Mouse (Mus musculus) spleen, postnatal 10 days (tissue): ENCODE measurements at regions not wholly inside any gene's neighbourhood (a gene's known extent, or its start where the extent isn't known, plus 50 kb on each side); places are given as distances from the start of the nearest gene placed in this dataset.
"Not testable (repeated sequence)": the region's sequence is repeated elsewhere in the genome, so short reads cannot be mapped to it uniquely, and the experiment has no call there.

Experiments used
- DNase-seq, 2 experiments: peaks; one replicate each; pipeline ENCODE4 v3.0.0; 2021 to 2022; ENCODE audit warnings: low spot score in 2 of 2

DNA sequence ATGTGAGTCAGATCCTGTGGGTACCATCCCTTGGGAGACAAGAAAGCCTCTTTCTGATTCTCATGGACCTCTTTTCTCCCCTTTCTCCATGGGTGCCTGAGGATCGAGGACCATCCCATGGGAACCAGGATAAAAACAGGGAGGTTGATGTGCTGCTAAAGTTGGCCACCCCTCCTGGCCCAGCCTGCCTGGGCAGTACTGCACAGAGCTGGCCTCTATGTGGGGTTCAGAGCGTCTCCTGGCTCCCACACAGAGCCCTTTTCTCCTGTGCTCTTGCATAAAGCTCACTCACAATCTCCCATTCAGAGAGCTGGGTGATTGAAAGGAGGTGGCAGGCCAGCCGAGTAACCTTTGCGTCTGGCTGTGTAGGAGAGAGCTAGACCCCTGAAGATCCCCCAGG, 122.1 kb downstream of the Zfp36l1 start:
- no peak for DNase-seq

DNA sequence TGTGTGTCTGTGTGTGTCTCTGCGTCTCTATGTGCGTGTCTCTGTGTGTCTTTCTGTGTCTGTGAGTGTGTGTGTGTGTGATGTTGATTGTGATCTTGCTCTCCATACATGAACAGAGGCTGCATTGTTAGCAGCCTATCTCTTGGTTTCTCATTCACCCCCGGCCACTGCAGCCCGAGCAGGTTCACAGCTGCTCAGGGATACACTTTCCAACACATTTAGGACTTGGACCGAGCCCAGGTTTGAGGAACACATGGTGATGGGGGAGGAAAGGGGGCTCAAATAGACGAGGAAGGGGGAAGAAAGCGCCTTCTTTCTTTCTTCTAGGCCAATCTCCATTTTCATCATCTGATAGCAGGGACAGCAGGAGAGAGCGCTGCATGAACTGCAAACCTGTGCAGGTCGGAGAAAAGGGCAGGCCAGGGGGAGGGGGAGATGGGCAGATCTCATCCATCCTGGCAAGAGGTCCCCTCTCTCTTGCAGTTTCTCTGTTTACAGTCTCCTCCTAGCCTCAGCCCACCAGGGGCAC, 123.2 kb downstream of the Zfp36l1 start:
- DNase-seq: no peak

DNA sequence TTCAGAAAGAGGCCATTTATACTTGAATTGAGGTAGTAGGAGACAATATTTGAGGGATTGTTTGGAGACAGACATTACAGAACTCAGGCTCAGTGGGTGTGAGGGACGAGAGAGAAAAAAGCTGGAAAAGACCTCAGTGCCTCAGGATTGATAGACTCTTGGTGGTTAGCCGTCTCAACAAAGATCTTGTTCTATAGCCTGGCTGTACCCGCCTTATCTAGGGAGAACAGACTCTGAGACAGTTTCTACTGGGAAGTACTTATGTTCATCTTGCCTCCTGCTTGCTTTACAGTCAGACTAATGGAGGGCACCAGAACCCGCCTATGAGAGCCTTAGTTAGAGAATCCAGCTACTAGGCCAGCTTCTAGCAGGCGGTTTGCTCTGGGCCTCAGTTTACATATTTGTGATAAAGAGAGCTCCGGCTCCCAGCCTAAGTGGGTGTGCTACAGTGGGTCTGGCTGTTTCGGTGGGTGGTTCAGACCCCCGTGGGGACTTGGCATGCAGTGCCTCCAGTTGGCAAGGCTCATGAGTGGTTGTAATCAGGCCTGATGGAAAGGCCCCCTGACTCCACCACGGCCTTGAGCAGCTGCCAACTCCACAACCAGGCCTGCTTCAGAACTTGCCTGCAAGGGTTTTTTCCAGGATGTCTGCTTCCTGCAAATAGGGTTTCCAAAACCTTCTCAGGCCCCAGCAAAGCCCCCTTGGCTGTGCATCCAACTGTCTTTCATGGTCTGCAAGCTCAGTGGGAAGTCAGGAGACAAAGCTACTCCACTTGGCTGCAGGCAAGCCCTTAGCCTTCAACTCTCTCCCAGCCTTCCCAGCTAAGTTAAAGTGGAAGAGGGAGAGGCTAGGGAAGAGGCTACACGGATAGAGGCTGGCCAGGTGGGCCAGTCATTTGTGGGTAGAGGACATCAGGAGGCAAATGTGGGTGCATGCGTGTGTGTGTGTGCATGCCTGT, 124.1 kb downstream of the Zfp36l1 start:
- DNase-seq: peak in 1 of 2 experiments; percentile 49

DNA sequence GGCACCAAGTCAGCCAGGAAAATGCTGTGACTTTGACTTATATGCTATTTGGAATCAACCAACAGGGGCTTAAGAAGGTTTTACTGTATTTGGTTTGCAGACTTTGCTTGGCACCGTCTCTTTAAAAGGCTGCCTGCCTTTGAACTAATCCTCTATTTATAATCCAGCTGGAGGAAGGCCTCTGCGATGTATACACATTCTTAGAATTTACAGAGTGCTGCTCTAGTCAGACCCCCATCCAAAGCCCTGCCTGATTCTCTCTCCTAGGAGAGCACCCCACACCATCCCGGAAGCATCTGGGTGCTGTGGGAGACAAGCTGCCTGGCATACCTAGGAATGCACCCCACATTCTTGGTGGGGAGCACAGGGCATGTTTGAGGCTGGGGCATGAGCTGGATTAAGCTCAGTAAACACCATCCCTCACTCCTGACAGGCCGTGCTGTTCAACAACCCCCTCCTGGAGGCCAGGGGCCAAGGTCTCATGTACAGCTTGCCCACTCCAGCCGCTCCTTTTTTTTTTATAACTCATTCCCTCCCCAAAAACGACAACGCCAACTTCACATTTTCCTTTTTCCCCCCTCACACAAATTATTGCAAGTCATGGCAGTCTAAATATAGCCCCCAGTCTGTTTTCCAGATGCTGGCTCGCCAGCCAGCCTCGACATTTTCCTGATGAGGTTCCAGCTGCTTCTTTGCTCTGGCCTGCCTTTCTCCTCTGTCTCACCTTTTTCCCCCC, 126.4 kb downstream of the Zfp36l1 start:
- DNase-seq: no peak

DNA sequence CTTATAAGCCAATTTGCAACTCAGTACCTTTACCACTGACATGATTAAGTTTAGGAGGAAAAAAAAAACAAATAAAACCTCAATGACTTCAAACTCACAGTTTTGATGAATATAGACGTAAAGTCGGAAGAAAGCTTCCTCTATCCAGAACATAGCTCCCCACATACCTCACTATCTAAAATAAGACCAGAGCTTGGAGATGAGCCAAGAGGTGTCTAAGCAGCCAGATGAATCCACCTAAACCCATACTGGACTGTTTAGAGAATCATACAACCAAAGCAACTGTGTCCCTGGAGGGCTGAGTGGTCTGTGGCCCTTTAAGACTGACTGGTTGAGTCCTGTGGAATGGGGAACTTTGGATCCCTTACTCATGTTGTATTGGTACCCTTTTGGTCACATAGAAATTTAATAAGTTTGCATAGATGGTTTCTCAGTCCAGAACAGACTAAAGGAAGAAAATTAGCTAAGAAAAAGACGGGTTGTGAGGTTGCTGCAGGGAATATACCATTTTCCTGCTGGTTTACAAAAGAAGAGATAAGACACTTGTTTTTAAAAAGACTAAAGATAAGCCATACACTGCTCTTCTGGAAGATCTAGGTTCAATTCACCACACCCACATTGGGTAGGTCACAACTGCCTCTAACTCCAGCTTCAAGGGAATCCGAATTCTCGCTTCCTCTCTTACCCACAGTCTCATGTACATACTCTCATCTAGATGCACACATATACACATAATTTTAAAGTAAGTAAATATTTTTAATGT, 127.6 kb downstream of the Zfp36l1 start:
- no peak for DNase-seq

DNA sequence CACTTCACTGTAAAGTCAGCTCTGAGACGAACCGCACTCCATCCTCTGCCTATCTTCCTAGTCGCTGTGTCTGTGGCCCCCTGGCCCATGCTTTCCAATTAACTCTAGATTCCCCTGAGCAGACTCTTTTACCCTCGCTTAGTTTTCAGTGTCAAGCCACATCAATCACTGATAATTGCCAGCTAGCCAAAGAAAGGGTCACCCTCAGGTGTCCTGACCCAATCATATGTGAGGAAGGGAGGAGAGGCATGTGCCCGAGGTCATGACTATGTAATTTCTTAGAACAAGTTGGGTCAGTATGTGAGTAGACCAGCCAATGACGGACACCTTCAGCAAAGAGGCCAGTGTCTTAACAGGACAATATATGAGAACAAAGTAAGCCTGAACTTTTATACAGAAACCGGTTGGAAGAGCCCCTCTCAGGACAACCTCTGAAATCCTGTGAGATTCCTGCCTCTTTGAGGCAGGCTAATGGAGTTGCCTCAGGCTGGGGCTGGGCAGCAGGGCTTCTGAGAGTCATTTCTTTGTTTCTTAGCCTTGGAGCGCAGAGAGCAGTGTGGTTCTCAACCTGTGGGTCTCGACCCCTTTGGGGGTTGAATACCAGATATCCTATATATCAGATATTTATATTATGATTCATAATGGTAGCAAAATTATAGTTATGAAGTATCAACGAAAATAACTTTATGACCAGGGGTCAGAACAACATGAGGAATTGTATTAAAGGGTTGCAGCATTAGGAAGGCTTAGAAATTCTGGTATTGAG, 128.6 kb downstream of the Zfp36l1 start:
- no peak for DNase-seq

DNA sequence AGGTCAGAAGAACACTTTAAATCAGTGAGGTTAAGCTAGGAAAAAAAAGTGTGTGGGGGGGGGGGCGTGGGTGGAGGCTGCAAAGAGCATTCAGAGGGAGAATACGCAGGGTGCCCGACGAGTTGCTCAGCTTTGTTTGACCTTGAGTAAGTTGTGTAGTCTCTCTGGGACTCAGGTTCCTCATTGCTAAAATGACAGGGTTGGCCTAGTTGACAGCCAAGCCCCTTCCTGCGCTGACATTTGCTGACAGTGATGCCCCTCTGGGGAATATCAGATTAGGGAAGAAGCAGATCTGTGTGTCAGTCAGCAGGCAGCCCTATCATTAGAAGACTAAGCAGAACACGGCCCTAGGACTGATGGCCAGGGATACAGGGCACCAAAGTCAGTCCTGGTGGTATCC, 129.6 kb downstream of the Zfp36l1 start:
- peak in 1 of 2 experiments; percentile 48 for DNase-seq

DNA sequence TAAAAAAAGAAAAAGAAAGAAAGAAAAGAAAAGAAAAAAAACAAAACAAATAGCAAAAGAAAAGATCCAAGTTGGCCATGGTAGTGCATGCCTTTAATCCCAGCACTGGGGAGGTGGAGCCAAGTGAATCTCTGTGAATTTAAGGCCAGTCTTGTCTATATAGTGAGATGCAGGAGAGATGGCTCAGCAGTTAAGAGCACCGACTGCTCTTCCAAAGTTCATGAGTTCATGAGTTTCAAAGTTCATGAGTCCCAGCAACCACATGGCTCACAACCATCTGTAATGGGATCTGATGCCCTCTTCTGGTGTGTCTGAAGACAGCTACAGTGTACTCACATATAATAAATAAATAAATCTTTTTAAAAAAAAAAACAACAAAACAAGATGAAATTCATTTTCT, 130.3 kb downstream of the Zfp36l1 start:
- DNase-seq: not testable (repeated sequence)

DNA sequence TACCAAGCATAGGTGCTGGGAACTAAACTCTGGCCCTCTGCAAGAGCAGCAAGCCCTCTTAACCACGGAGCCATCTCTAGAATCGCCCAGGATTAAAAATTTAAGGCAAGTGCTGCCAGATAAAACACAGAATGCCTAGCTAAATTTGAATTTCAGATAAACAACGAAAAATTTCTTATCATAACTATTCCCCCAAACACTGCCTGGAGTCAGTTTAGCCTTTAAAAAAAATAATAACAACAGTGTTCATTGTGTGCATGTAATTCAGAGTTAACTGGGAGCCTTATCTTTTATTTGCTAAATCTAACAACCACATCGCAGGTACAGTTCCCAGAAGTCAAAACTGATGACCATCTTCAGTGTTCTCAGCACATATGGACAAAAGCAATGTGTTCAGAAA, 132.1 kb downstream of the Zfp36l1 start:
- no peak for DNase-seq

DNA sequence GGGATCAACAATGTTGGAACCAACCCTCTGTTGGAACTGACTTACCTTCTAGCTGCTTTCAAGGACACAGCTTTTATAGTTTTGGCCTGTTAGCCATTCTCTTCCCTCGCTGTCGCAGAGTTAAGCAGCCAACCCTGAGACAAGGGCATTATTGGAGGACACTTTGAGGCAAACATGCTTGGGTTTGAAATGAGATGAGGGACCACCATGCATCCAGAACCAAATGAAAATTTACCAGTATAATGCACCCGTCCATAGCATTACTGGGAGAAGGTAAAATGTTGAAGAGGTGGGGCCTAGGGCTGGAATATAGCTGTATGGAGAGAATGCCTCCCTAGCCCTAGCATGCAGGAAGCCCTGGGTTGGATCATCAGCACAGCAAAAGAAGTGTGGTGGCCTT, 135.7 kb downstream of the Zfp36l1 start:
- no peak for DNase-seq

DNA sequence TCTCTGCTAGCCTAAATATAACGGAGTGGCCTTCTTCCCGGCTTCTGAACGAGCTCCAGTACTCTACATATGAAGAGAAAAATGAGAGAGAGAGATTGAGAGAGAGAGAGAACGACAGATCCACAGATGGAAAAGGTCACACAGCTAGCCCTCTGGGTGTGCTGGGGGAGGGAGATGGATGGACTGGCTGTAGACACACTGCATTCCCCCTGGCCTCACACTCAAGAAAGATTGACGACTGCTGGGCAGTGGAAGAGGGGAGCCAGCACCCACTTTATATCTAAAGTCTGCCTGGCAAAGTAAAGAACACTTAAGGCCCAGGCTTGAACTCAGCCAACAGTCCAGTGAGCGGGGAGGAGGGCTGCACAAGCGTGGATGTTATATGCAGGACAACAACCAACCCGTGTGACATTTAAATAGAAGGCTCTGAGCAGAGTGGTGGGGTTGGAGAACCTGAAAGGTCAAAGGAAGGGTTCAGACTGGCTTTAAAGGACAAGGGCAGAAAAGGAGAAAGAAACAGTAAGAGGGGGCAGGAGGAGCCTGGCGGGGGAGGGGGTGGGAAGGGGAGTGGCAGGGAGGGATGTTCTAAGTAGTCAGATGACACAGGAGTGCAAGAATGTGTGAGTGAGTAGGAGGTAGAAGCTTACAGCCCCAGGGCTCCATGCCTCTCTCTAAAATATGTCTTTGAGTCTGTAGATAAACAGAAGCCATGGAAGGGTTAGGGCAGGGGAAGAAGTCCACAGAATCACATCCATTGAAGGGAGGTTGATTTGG, 137.2 kb downstream of the Zfp36l1 start:
- DNase-seq: no peak

DNA sequence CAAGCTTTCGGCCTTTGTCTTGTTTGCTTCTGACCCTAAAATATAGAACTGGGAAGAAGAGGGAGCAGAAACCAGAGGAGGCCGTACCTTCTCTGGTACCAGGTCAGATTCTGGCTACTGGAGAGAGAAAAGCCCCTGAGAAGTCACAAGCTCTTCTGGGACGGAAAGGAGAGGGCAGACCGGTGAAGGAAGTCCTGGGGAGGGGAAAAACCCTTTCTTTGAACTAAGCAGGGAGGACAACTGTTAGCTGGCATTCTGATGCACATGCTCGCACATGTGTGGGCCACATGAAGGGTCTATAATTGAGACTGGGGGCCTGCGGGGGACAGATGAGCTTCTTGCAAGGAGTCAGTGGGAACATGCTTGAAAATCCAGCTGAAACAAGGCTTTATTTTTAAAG, 137.8 kb downstream of the Zfp36l1 start:
- no peak for DNase-seq

DNA sequence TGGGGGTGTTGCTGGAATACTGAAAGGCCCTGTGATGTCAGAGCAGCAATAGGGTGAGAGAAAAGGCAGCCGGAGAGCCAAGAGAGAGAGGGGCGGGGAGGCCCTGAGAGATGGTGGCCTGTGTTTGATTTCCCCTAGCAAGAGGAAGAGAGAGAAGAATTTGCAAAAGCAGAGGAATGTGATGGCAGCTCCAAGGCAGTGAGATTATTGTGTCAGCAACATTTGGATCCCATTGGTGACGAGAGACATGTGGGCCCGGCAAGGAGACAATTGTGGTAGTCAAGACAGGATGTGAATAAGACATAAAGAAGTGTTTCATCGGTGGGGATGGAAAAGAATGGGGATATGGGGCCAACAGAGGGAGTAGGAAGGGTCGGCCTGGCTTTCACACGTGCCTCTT, 138.3 kb downstream of the Zfp36l1 start:
- no peak for DNase-seq

DNA sequence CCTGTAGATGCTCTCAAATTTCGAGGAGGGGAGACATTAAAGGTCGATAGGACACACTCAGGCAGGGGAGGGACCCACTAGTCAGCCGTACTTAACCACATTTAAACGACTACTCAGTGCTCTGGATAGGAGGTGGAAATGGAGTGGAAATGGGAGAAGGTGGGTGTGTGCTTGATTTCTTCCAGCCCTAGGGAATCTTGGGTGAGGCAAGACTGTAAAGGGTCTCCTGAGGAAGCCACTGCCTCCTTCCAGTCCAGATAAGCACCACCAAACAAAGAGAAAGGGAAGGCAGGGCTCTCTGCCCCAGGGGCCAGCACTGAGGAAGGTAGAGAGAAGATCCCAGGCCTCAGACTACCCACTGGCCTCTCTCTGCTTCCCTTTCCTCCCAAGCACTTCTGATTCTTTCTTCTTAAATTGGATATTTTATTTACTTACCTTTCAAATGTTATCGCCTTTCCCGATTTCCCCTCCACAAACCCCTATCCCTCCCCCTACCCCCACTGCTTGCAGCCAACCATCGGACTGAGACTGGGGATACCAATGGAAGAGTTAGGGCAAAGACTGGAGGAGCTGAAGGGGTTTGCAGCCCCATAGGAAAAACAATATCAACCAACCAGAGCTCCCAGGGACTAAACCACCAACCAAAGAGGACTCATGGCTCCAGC, 139.1 kb downstream of the Zfp36l1 start:
- no peak for DNase-seq

DNA sequence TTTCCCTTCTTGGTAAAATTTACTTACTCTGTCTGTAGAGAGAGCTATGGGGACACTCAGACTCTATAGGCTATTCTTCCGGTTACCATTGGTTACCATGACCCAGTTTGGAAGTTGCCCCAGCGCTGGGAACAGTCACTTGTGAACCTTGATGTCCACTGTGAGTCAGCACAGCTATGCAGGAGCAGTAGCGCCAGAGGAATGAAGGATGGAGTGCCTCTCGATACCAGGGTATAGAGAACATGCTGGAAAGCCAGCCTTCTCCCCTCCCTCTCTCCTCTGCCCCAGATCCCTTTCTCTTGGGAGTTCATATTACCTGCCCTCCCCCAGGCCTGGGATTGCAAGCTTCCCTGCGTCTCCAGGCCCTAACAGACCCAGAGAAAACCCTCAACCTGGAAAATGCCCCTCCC, 141.8 kb downstream of the Zfp36l1 start:
- DNase-seq: no peak

DNA sequence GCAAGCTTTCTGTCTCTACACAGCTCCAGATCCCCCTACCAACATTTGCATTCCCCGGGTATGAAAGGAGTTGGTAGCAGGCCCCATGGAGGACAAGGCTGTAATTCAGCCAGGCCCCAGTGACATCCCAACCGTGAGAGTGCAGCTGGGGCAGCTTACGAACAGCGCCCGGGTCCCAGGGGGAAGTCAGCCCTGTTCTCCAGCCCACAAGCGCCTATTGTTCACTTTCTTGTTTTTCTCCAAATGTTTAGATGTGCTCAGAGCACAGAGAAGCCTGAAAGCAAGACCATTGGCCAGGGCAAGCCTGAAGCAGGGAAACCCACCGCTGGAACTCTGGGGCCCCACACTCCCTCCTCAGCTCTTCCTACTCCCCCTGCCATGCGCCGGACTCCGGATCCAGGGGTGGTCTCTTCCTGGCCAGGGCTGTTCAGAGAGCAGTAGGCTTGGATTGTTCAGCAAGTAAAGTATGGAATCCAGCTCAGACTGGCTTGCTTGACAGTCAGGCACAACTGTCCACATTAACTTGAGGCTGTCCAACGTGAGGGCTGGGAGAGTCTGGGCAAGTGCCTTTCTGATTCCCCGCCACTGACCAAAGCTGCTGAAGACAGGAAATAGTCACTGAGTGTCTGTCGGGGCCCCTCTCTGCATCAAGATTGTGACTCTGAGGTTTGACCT, 142.4 kb downstream of the Zfp36l1 start:
- peak in 1 of 2 experiments; percentile 50 for DNase-seq

DNA sequence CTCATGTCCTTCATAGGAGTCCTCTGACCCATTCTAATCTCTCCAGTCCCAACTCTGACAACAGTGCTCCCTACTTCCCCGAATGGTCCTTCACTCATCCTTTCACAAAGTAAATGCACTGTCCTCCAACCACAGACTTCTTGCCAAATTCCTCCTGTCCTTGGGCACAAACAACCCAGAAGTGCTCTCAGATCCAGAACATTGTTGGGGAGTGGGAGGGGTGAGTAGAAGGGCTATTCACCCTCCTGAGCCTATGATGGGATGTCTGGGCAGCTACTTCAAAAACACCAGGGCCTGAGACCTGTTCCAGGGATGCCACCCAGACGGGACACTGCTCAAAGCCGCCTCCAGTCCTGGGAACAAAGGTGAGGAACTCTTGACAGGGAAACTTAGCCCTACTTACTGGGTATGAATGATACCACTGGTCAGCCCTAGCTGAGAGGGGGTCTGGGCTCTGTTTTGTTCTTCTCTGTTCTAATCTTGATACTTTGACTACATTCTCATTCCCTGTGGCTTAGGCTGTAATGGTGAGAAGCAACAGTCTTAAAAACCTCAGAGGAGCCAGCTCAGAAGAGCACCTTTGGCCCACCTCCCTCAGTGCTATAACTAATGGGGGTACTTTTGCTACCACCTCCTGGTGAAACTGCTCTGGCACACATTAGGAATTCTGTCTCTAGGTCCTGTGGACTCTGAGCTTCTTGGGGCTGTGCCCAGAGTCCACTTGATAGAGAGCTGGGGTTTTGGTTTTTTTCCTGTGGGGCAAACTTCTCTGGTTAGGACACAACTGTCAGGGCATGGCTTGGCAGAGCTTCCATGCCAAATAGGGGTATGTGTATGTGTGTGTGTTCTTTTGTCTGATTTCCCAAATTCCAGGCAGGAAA, 143.2 kb downstream of the Zfp36l1 start:
- DNase-seq: no peak

DNA sequence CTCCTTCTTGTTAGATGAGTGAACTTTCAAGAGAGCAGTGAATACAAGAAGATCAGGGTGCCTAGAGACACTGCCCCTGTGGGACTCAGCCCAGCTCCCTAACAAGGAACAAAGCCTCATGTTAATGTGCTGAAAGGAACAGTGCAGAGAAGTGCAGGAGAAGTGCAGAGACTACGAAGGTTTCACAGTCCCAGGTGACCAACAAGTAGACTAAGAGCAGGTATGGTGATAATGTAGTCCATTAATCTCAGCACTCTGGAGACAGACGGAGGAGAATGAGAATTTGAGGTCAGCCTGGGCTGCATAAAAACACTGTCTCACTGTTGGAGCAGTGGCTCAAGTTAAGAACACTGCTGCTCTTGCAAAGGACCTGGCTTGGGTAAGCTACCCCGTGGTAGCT, 144.1 kb downstream of the Zfp36l1 start:
- DNase-seq: no peak
